Mouse (Mus musculus) limb, embryonic 11.5 days (tissue): Measurements from ENCODE around the gene Ccdc97. TPM values are rescaled to one million over a fixed set of nuclear protein-coding genes. Genes with fewer than 3 reads are reported as not detected.

Experiments used
- ATAC-seq: fragments of 200-750 bp; cut with Nextera tagmentation; 2 replicates; pipeline ENCODE4 v1.8.0; 2017; ENCODE audit warnings: low read depth; ENCODE audit not compliant: insufficient number of reproducible peaks, low FRiP score, low TSS enrichment
- DNase-seq: peaks from one replicate; pipeline ENCODE4 v3.0.0-alpha.2; 2015; ENCODE audit warnings: low spot score
- H3K27ac ChIP-seq: fragments of 300-500 bp; sonication (generic); replicated peaks from 2 replicates; pipeline ENCODE4 v1.5.1; 2014; ENCODE audit warnings: low read depth, mild to moderate bottlenecking, low read length
- H3K27me3 ChIP-seq: fragments of 300-500 bp; sonication (generic); 2 replicates; pipeline ENCODE4 v1.6.1; 2014; ENCODE audit warnings: mild to moderate bottlenecking, low read length, mixed read lengths; ENCODE audit not compliant: control insufficient read depth, insufficient read depth
- H3K36me3 ChIP-seq: fragments of 300-500 bp; sonication (generic); 2 replicates; pipeline ENCODE4 v1.6.1; 2014; ENCODE audit warnings: mild to moderate bottlenecking, low read length, moderate library complexity, mixed read lengths; ENCODE audit not compliant: control insufficient read depth, insufficient read depth
- H3K4me1 ChIP-seq: fragments of 300-500 bp; sonication (generic); 2 replicates; pipeline ENCODE4 v1.6.1; 2014; ENCODE audit warnings: low read length, mixed read lengths; ENCODE audit not compliant: control insufficient read depth, insufficient read depth
- H3K4me2 ChIP-seq: fragments of 300-500 bp; sonication (generic); 2 replicates; pipeline ENCODE4 v1.6.1; 2014; ENCODE audit warnings: low read depth, mild to moderate bottlenecking, moderate library complexity; ENCODE audit not compliant: severe bottlenecking
- H3K4me3 ChIP-seq: fragments of 300-500 bp; sonication (generic); 2 replicates; pipeline ENCODE4 v1.5.1; 2014; ENCODE audit warnings: low read depth, low read length
- H3K9ac ChIP-seq: fragments of 300-500 bp; sonication (generic); 2 replicates; pipeline ENCODE4 v1.6.1; 2014; ENCODE audit warnings: mild to moderate bottlenecking, low read length
- H3K9me3 ChIP-seq: fragments of 300-500 bp; sonication (generic); 2 replicates; pipeline ENCODE4 v1.6.1; 2016; ENCODE audit warnings: low read length; ENCODE audit not compliant: control insufficient read depth
- WGBS: fragments of 180-500 bp; shearing (Covaris S2); extraction: QIAGEN DNeasy Blood & Tissue Kit; methylation state at CpG from one replicate; pipeline ENCODE4 v1.1.7; 2014; 5-methylcytosine and 5-hydroxymethylcytosine counted together
- polyA plus RNA-seq: library from polyadenylated mRNA; unstranded; fragments of >200 nt; fragmentation: Nextera tagmentation; extraction: Ambion mirVana; gene quantifications from 2 replicates; pipeline ENCODE4 v1.2.1, GENCODE M21; 2014

Gene Ccdc97
- polyA plus RNA-seq, 1 experiment from 2014 or later = 33.1 TPM

- Histone ChIP-seq H3K27ac (no peak overlapping the region), H3K27me3 (peaks cover 38% of the 10 kb centered on the region), H3K9ac (no peak overlapping the region), H3K36me3 (no peaks in the 10 kb centered on the region), H3K4me2 (no peak overlapping the region), H3K9me3 (no peaks in the 10 kb centered on the region), H3K4me3 (no peak overlapping the region), H3K4me1 (peaks cover 13% of the 10 kb centered on the region; the same call in 1 of the 2 replicates)
- 91% methylated on average over 6 of the region's 6 CpGs for WGBS
- DNase-seq = no peak
- ATAC-seq = no peak
These were observed 34.2 kb downstream of the Ccdc97 start for GRCm38 (mm10) chr7:25684659-25685058.

DNA sequence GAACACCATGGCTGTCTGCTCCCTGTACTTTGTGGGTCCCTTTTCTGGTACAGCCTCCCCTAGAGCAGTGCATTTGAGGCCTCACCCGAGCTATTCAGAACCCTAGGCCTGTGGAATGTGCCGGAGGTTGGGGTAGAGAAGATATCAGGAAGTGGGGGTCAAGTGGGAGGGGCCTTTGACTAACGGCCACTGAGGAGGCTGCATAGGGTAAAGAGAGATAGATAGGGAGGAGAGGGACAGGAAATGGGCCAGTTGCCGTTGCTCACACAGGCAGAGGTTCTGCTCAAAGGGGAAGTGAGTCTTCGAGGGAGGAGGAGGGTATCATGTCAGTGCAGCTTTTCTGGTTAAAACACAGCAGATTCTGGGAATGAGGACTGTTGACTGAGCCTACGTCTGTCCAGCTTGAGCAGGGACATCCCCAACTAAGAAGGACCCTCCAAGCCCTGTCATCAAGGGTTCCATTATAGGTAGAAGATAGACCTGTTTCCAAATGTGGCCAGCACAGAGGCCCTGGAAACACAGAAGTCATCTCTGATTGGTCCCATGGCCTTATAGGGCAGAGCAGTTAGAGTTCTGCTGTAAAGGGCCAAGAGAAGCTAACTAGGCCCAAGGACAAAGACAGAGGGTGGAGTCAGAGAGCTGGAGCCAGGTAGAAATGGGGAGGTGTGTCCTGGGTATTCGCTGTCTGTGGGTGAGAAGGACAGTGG is 35.3 kb downstream of the Ccdc97 start:
- Histone ChIP-seq H3K4me2 (no peak overlapping the region), H3K36me3 (no peaks in the 10 kb centered on the region), H3K27ac (no peak overlapping the region), H3K4me1 (peaks cover 7% of the 10 kb centered on the region; the same call in 1 of the 2 replicates), H3K9ac (no peak overlapping the region), H3K4me3 (no peak overlapping the region), H3K27me3 (peaks cover 28% of the 10 kb centered on the region), H3K9me3 (no peaks in the 10 kb centered on the region)
- DNase-seq (no peak), ATAC-seq (no peak)
- WGBS = 65% methylated on average over 7 of the region's 7 CpGs

GRCm38 (mm10) chr7:25681341-25682231 is 37.3 kb downstream of the Ccdc97 start:
- H3K4me2 ChIP-seq = peak overlapping the region; percentile 61; the same call in 1 of the 2 replicates
- WGBS = 62% methylated on average over 15 of the region's 15 CpGs

DNA sequence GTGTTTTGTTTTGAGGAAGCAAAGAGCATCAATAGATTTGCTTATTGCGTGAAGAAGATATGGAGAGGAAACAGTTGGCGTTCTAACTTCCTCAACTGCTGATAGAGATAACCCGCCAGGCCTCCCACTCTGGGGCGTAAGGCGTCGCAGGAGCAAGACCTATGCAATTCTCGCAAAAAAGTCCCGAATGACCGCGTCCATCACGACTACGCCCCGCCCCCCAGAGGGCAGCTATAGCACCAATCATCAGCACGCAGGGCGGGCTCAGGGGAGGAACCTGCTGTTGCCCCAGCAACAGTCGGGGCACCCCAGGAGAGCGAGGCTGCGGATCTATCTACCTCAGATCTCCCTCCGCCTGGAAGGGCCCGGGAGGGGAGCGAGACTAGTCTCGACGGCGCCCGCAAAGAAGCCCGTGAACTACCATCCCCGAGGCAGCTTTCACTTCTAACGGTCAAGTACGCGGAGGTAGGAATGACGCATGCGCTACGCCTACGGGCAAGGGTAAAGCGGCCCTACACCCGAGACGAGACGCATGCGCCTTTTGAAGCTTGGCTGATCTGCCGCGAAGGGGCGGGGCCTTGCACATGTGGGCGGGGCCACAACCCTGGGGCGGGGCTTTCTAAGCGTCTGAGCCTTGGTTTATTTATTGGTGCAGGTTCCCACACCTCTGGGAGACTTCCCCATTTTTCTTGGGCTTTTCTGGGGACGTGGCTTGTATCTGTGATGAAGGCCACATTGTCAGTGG is 38.2 kb downstream of the Ccdc97 start, which contains the start of gene B9d2:
TSS of gene B9d2 (plus strand) at position 267 of the 745 bp plus-strand sequence.
- ATAC-seq (peak; percentile 95), DNase-seq (peak; percentile 95)
- Histone ChIP-seq H3K9ac (peak within 1 kb of the TSS; percentile 61), H3K9me3 (no peaks in the 10 kb centered on the region), H3K4me3 (peak within 1 kb of the TSS; percentile 58), H3K4me2 (peak within 1 kb of the TSS; percentile 61), H3K36me3 (no peaks in the 10 kb centered on the region), H3K4me1 (0 out of 2 replicates have a peak, but pooled peaks cover 2% of the 10 kb centered on the region), H3K27me3 (peaks cover 3% of the 10 kb centered on the region), H3K27ac (peak within 1 kb of the TSS; percentile 84)
- WGBS = under 1% methylated on average over 46 of the region's 46 CpGs

More at GRCm38 (mm10) chr7:25681341-25682231, 37.3 kb downstream of the Ccdc97 start:
- Histone ChIP-seq H3K9ac (no peak overlapping the region), H3K27ac (no peak overlapping the region), H3K9me3 (no peaks in the 10 kb centered on the region), H3K36me3 (no peaks in the 10 kb centered on the region), H3K4me1 (0 out of 2 replicates have a peak, but pooled peaks cover 2% of the 10 kb centered on the region), H3K27me3 (peaks cover 8% of the 10 kb centered on the region), H3K4me3 (peak overlapping the region; percentile 58; the same call in 1 of the 2 replicates)
- ATAC-seq (no peak), DNase-seq (no peak)

DNA sequence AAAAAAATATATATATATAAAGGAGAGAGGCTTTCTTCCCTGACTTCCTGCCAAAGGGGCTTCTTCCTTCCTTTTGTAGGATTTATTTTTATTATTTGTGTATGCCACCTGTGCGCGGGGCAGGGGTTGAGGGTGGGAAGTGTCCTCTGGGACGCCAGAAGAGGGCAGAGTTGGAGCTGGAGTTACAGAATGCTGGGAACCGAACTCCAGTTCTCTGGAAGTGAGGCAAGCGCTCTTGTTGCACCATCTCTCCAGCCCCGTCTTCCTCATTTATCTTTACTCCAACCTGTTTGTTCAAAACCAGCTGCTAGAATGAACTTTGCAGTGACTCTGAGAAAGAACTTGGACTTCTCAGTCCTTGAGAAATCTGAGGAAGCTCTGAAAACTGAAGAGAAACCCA is 38.9 kb downstream of the Ccdc97 start:
- Histone ChIP-seq H3K4me1 (0 out of 2 replicates have a peak, but pooled peaks cover 2% of the 10 kb centered on the region), H3K36me3 (no peaks in the 10 kb centered on the region), H3K4me3 (peak overlapping the region; percentile 58; the same call in 1 of the 2 replicates), H3K4me2 (peak overlapping the region; percentile 61), H3K27ac (0 out of 2 replicates have a peak overlapping the region, but pooled peaks have one; percentile 30), H3K9ac (no peak overlapping the region), H3K27me3 (peaks cover 10% of the 10 kb centered on the region), H3K9me3 (no peaks in the 10 kb centered on the region)
- WGBS = 8% methylated on average over 6 of the region's 6 CpGs
- no peak for ATAC-seq
- no peak for DNase-seq

- Histone ChIP-seq H3K4me3 (no peak overlapping the region), H3K4me1 (0 out of 2 replicates have a peak, but pooled peaks cover 2% of the 10 kb centered on the region), H3K27ac (no peak overlapping the region), H3K9me3 (no peaks in the 10 kb centered on the region; the same call in 1 of the 2 replicates), H3K36me3 (no peaks in the 10 kb centered on the region), H3K27me3 (peaks cover 24% of the 10 kb centered on the region), H3K9ac (no peak overlapping the region), H3K4me2 (no peak overlapping the region)
- ATAC-seq (no peak), DNase-seq (no peak)
- 92% methylated on average over 7 of the region's 7 CpGs for WGBS
These were observed 41.9 kb downstream of the Ccdc97 start for GRCm38 (mm10) chr7:25677013-25677412.

DNA sequence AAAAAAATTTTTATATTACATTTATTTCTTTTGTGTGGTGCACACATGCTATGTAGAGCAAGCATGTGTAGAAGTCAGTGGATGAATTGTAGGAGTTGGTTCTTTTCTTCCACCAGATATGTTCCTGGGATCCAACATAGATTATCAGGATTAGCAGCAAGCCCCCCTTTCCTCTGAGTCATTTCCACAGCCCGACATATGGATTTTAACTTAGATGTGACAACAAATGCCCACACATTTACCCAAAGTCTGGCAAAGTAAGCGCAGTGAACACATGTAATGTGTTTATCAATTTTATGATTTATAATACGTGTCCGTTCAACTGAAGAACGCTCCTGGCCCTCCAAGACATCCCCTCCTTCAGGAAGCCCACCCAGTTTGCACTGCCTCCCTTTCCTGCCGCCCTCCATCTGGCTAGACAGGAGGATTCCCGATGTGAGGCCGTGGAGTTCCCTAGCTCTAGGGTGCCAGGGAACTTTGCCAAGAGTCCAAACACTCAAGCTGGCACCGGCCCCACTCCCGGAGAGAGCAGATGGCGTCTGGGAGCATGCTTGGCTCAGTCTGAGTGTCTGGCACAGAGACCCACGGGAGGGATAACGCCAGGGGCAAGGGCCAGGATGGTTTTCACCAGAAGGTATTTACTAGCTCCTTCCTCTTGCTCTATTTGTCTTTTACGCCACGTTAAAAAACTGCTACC is 42.7 kb downstream of the Ccdc97 start:
- no peak overlapping the region for H3K4me2 ChIP-seq

More for the DNA sequence above, 42.7 kb downstream of the Ccdc97 start:
- DNase-seq (no peak), ATAC-seq (no peak)
- Histone ChIP-seq H3K9ac (no peak overlapping the region), H3K4me1 (0 out of 2 replicates have a peak, but pooled peaks cover 2% of the 10 kb centered on the region), H3K36me3 (no peaks in the 10 kb centered on the region), H3K4me3 (no peak overlapping the region), H3K27ac (no peak overlapping the region), H3K9me3 (no peaks in the 10 kb centered on the region; the same call in 1 of the 2 replicates), H3K27me3 (peaks cover 24% of the 10 kb centered on the region)
- WGBS = 82% methylated on average over 15 of the region's 15 CpGs
